Mouse (Mus musculus) hindbrain, embryonic 16.5 days (tissue): ENCODE results near the gene Mms22l. TPM values are rescaled to one million over a fixed set of nuclear protein-coding genes. Genes with fewer than 3 reads are reported as not detected.
"Not testable (repeated sequence)": the region's sequence is repeated elsewhere in the genome, so short reads cannot be mapped to it uniquely, and the experiment has no call there.

ENCODE experiments used
- ATAC-seq: fragments of 200-750 bp; cut with Nextera tagmentation; 2 replicates; pipeline ENCODE4 v1.8.0; 2017; ENCODE audit warnings: moderate TSS enrichment, moderate library complexity
- H3K27ac ChIP-seq: fragments of 300-500 bp; sonication (generic); 2 replicates; pipeline ENCODE4 v1.5.1; 2014; ENCODE audit warnings: low read depth, mild to moderate bottlenecking, control low read depth, low read length, moderate library complexity
- H3K27me3 ChIP-seq: fragments of 300-500 bp; sonication (generic); replicated peaks from 2 replicates; pipeline ENCODE4 v1.6.1; 2014; ENCODE audit warnings: low read length; ENCODE audit not compliant: control insufficient read depth, insufficient read depth
- H3K36me3 ChIP-seq: fragments of 300-500 bp; sonication (generic); 2 replicates; pipeline ENCODE4 v1.6.1; 2014; ENCODE audit warnings: mild to moderate bottlenecking, low read length, moderate library complexity, mixed read lengths; ENCODE audit not compliant: control insufficient read depth, insufficient read depth
- H3K4me1 ChIP-seq: fragments of 300-500 bp; sonication (generic); 2 replicates; pipeline ENCODE4 v1.6.1; 2014; ENCODE audit warnings: low read depth, low read length; ENCODE audit not compliant: control insufficient read depth, insufficient read depth
- H3K4me2 ChIP-seq: fragments of 300-500 bp; sonication (generic); 2 replicates; pipeline ENCODE4 v1.6.1; 2014; ENCODE audit warnings: mild to moderate bottlenecking, low read length, control low read depth, moderate library complexity
- H3K4me3 ChIP-seq: fragments of 300-500 bp; sonication (generic); 2 replicates; pipeline ENCODE4 v1.5.1; 2014; ENCODE audit warnings: mild to moderate bottlenecking, low read length, control low read depth, moderate library complexity
- H3K9ac ChIP-seq: fragments of 300-500 bp; sonication (generic); 2 replicates; pipeline ENCODE4 v1.6.1; 2014; ENCODE audit warnings: low read depth, mild to moderate bottlenecking, control low read depth, low read length, moderate library complexity
- H3K9me3 ChIP-seq: fragments of 300-500 bp; sonication (generic); 2 replicates; pipeline ENCODE4 v1.6.1; 2014; ENCODE audit warnings: mild to moderate bottlenecking, low read length, moderate library complexity; ENCODE audit not compliant: control insufficient read depth
- WGBS: fragments of 180-500 bp; shearing (Covaris S2); extraction: QIAGEN DNeasy Blood & Tissue Kit; methylation state at CpG from one replicate; pipeline ENCODE4 v1.1.7; 2014; 5-methylcytosine and 5-hydroxymethylcytosine counted together
- polyA plus RNA-seq: library from polyadenylated mRNA; unstranded; fragments of >200 nt; fragmentation: Nextera tagmentation; extraction: Ambion mirVana; gene quantifications from 2 replicates; pipeline ENCODE4 v1.2.1, GENCODE M21; 2015

Mms22l gene
- polyA plus RNA-seq, 1 experiment from 2014 or later, result 5.6 TPM

GRCm38 (mm10) chr4:24630430-24630829, 134.2 kb downstream of the Mms22l start:
- WGBS, result 52% methylated on average over 2 of the region's 2 CpGs
- H3K9me3 ChIP-seq, result no peaks in the 10 kb centered on the region
- no peaks in the 10 kb centered on the region for H3K27me3 ChIP-seq
- H3K4me2 ChIP-seq, result no peak overlapping the region
- no peak overlapping the region for H3K4me3 ChIP-seq
- H3K27ac ChIP-seq, result no peak overlapping the region
- peaks cover 4% of the 10 kb centered on the region for H3K4me1 ChIP-seq
- no peak for ATAC-seq
- no peaks in the 10 kb centered on the region for H3K36me3 ChIP-seq
- H3K9ac ChIP-seq, result no peak overlapping the region

- H3K4me3 ChIP-seq, result no peak overlapping the region
- H3K36me3 ChIP-seq, result no peaks in the 10 kb centered on the region
- peaks cover 4% of the 10 kb centered on the region for H3K4me1 ChIP-seq
- H3K4me2 ChIP-seq, result no peak overlapping the region
- H3K9me3 ChIP-seq, result no peaks in the 10 kb centered on the region
- no peak overlapping the region for H3K9ac ChIP-seq
- no peak overlapping the region; the same call in 1 of the 2 replicates for H3K27ac ChIP-seq
- H3K27me3 ChIP-seq, result no peaks in the 10 kb centered on the region
- WGBS, result 45% methylated on average over 9 of the region's 9 CpGs
- ATAC-seq, result peak; percentile 84
These were observed 135.1 kb downstream of the Mms22l start for GRCm38 (mm10) chr4:24631177-24631911.

- 72% methylated on average over 2 of the region's 2 CpGs for WGBS
- no peaks in the 10 kb centered on the region for H3K9me3 ChIP-seq
- no peak; the same call in 1 of the 2 replicates for ATAC-seq
These were observed 146.1 kb downstream of the Mms22l start for GRCm38 (mm10) chr4:24642306-24642705.

GRCm38 (mm10) chr4:24644735-24645134, 148.5 kb downstream of the Mms22l start:
- not testable (repeated sequence) for H3K36me3 ChIP-seq, H3K4me1 ChIP-seq, ATAC-seq, H3K9me3 ChIP-seq, H3K4me3 ChIP-seq, H3K27me3 ChIP-seq, H3K27ac ChIP-seq, H3K4me2 ChIP-seq, H3K9ac ChIP-seq
- WGBS, result 97% methylated on average over 5 of the region's 8 CpGs

More at GRCm38 (mm10) chr4:24642306-24642705, 146.1 kb downstream of the Mms22l start:
- H3K4me1 ChIP-seq, result no peaks in the 10 kb centered on the region
- H3K27me3 ChIP-seq, result no peaks in the 10 kb centered on the region
- no peak overlapping the region for H3K4me3 ChIP-seq
- H3K36me3 ChIP-seq, result no peaks in the 10 kb centered on the region
- H3K27ac ChIP-seq, result no peak overlapping the region
- H3K9ac ChIP-seq, result no peak overlapping the region
- H3K4me2 ChIP-seq, result no peak overlapping the region
